Mouse (Mus musculus) heart, embryonic 16.5 days (tissue): ENCODE results near the gene Nmnat2. TPM values are rescaled to one million over a fixed set of nuclear protein-coding genes. Genes with fewer than 3 reads are reported as not detected.

Experiments used
- ATAC-seq: fragments of 200-750 bp; cut with Nextera tagmentation; replicated peaks from 2 replicates; pipeline ENCODE4 v1.8.0; 2017; ENCODE audit warnings: moderate number of reproducible peaks; ENCODE audit not compliant: insufficient read depth, low FRiP score; ENCODE audit errors: extremely low read depth
- H3K27ac ChIP-seq: fragments of 300-500 bp; sonication (generic); 2 replicates; pipeline ENCODE4 v1.5.1; 2014; ENCODE audit warnings: mild to moderate bottlenecking, low read length, control low read depth, moderate library complexity
- H3K27me3 ChIP-seq: fragments of 300-500 bp; sonication (generic); 2 replicates; pipeline ENCODE4 v1.6.1; 2014; ENCODE audit warnings: low read length, mixed read lengths; ENCODE audit not compliant: control insufficient read depth, insufficient read depth
- H3K36me3 ChIP-seq: fragments of 300-500 bp; sonication (generic); 2 replicates; pipeline ENCODE4 v1.6.1; 2014; ENCODE audit not compliant: control insufficient read depth, insufficient read depth
- H3K4me1 ChIP-seq: fragments of 300-500 bp; sonication (generic); 2 replicates; pipeline ENCODE4 v1.6.1; 2014; ENCODE audit warnings: low read length, mixed read lengths; ENCODE audit not compliant: control insufficient read depth, insufficient read depth
- H3K4me2 ChIP-seq: fragments of 300-500 bp; sonication (generic); 2 replicates; pipeline ENCODE4 v1.6.1; 2014; ENCODE audit warnings: low read depth, mild to moderate bottlenecking, control low read depth, low read length
- H3K4me3 ChIP-seq: fragments of 300-500 bp; sonication (generic); 2 replicates; pipeline ENCODE4 v1.5.1; 2014; ENCODE audit warnings: mild to moderate bottlenecking, control low read depth, low read length
- H3K9ac ChIP-seq: fragments of 300-500 bp; sonication (generic); 2 replicates; pipeline ENCODE4 v1.6.1; 2014; ENCODE audit warnings: low read length, control low read depth
- H3K9me3 ChIP-seq: fragments of 300-500 bp; sonication (generic); replicated peaks from 2 replicates; pipeline ENCODE4 v1.6.1; 2016; ENCODE audit warnings: low read length; ENCODE audit not compliant: control insufficient read depth
- WGBS: fragments of 180-500 bp; shearing (Covaris S2); extraction: QIAGEN DNeasy Blood & Tissue Kit; methylation state at CpG from one replicate; pipeline ENCODE4 v1.1.7; 2014; 5-methylcytosine and 5-hydroxymethylcytosine counted together
- polyA plus RNA-seq: library from polyadenylated mRNA; unstranded; fragments of >200 nt; fragmentation: Nextera tagmentation; extraction: Ambion mirVana; gene quantifications from 2 replicates; pipeline ENCODE4 v1.2.1, GENCODE M21; 2015

The Nmnat2 gene
- polyA plus RNA-seq, 1 experiment from 2014 or later: 0.58 TPM

GRCm38 (mm10) chr1:153023018-153023417, 68.2 kb downstream of the Nmnat2 start:
- H3K4me3 ChIP-seq: no peak overlapping the region
- no peak overlapping the region for H3K4me2 ChIP-seq
- no peak overlapping the region for H3K9ac ChIP-seq
- 70% methylated on average over 4 of the region's 4 CpGs for WGBS
- 0 out of 2 replicates have a peak, but pooled peaks cover 4% of the 10 kb centered on the region for H3K4me1 ChIP-seq
- no peaks in the 10 kb centered on the region for H3K36me3 ChIP-seq
- no peak overlapping the region for H3K27ac ChIP-seq
- H3K27me3 ChIP-seq: no peaks in the 10 kb centered on the region
- ATAC-seq: no peak
- H3K9me3 ChIP-seq: no peaks in the 10 kb centered on the region

GRCm38 (mm10) chr1:153023875-153024274, 69.1 kb downstream of the Nmnat2 start:
- Histone ChIP-seq H3K27ac (no peak overlapping the region), H3K4me1 (0 out of 2 replicates have a peak, but pooled peaks cover 4% of the 10 kb centered on the region), H3K4me3 (no peak overlapping the region), H3K9ac (no peak overlapping the region), H3K9me3 (no peaks in the 10 kb centered on the region), H3K4me2 (no peak overlapping the region), H3K36me3 (no peaks in the 10 kb centered on the region), H3K27me3 (no peaks in the 10 kb centered on the region)
- 84% methylated on average over 2 of the region's 2 CpGs for WGBS
- no peak for ATAC-seq

GRCm38 (mm10) chr1:153024453-153024852, 69.7 kb downstream of the Nmnat2 start:
- Histone ChIP-seq H3K4me3 (no peak overlapping the region), H3K4me1 (0 out of 2 replicates have a peak, but pooled peaks cover 4% of the 10 kb centered on the region), H3K9ac (no peak overlapping the region), H3K36me3 (no peaks in the 10 kb centered on the region), H3K9me3 (0 out of 2 replicates have a peak, but pooled peaks cover 3% of the 10 kb centered on the region), H3K4me2 (no peak overlapping the region), H3K27me3 (no peaks in the 10 kb centered on the region), H3K27ac (no peak overlapping the region)
- no peak for ATAC-seq
- WGBS: 30% methylated on average over 2 of the region's 2 CpGs

- Histone ChIP-seq H3K4me3 (no peak overlapping the region), H3K9me3 (0 out of 2 replicates have a peak, but pooled peaks cover 3% of the 10 kb centered on the region), H3K4me2 (no peak overlapping the region), H3K36me3 (no peaks in the 10 kb centered on the region), H3K27me3 (no peaks in the 10 kb centered on the region), H3K4me1 (peaks cover 4% of the 10 kb centered on the region; the same call in 1 of the 2 replicates), H3K9ac (no peak overlapping the region), H3K27ac (no peak overlapping the region)
- 47% methylated on average over 6 of the region's 6 CpGs for WGBS
- no peak for ATAC-seq
These were observed 76.6 kb downstream of the Nmnat2 start for GRCm38 (mm10) chr1:153031345-153031744.

GRCm38 (mm10) chr1:153031954-153032353, 77.2 kb downstream of the Nmnat2 start:
- Histone ChIP-seq H3K4me1 (peaks cover 4% of the 10 kb centered on the region; the same call in 1 of the 2 replicates), H3K9me3 (0 out of 2 replicates have a peak, but pooled peaks cover 3% of the 10 kb centered on the region), H3K27me3 (no peaks in the 10 kb centered on the region), H3K36me3 (no peaks in the 10 kb centered on the region), H3K9ac (no peak overlapping the region), H3K4me2 (no peak overlapping the region), H3K4me3 (no peak overlapping the region), H3K27ac (no peak overlapping the region)
- ATAC-seq: no peak
- 81% methylated on average over 12 of the region's 12 CpGs for WGBS

GRCm38 (mm10) chr1:153033145-153033908, 78.5 kb downstream of the Nmnat2 start:
- ATAC-seq: no peak
- Histone ChIP-seq H3K27me3 (no peaks in the 10 kb centered on the region), H3K4me1 (peaks cover 4% of the 10 kb centered on the region; the same call in 1 of the 2 replicates), H3K9ac (no peak overlapping the region), H3K4me2 (no peak overlapping the region), H3K36me3 (no peaks in the 10 kb centered on the region), H3K4me3 (no peak overlapping the region), H3K9me3 (0 out of 2 replicates have a peak, but pooled peaks cover 3% of the 10 kb centered on the region), H3K27ac (no peak overlapping the region)
- 54% methylated on average over 5 of the region's 5 CpGs for WGBS

GRCm38 (mm10) chr1:153034064-153034463, 79.3 kb downstream of the Nmnat2 start:
- no peak overlapping the region for H3K4me2 ChIP-seq
- no peak overlapping the region for H3K27ac ChIP-seq
- peaks cover 4% of the 10 kb centered on the region; the same call in 1 of the 2 replicates for H3K4me1 ChIP-seq
- H3K36me3 ChIP-seq: no peaks in the 10 kb centered on the region
- H3K4me3 ChIP-seq: no peak overlapping the region
- WGBS: 50% methylated on average over 7 of the region's 7 CpGs
- 0 out of 2 replicates have a peak, but pooled peaks cover 3% of the 10 kb centered on the region for H3K9me3 ChIP-seq
- no peak for ATAC-seq
- H3K9ac ChIP-seq: no peak overlapping the region
- H3K27me3 ChIP-seq: no peaks in the 10 kb centered on the region

GRCm38 (mm10) chr1:153035328-153035944, 80.6 kb downstream of the Nmnat2 start:
- no peaks in the 10 kb centered on the region for H3K9me3 ChIP-seq
- no peak overlapping the region for H3K27ac ChIP-seq
- no peak for ATAC-seq
- no peaks in the 10 kb centered on the region for H3K36me3 ChIP-seq
- H3K4me3 ChIP-seq: no peak overlapping the region
- H3K4me2 ChIP-seq: no peak overlapping the region
- 35% methylated on average over 6 of the region's 6 CpGs for WGBS
- no peaks in the 10 kb centered on the region for H3K27me3 ChIP-seq
- H3K4me1 ChIP-seq: peaks cover 10% of the 10 kb centered on the region
- no peak overlapping the region for H3K9ac ChIP-seq
